Mouse (Mus musculus) midbrain, embryonic 12.5 days (tissue): ENCODE data around the gene Tsen54. TPM values are rescaled to one million over a fixed set of nuclear protein-coding genes. Genes with fewer than 3 reads are reported as not detected.

Experiments
- ATAC-seq: fragments of 200-750 bp; cut with Nextera tagmentation; 2 replicates; pipeline ENCODE4 v1.8.0; 2017; ENCODE audit warnings: low read depth, moderate TSS enrichment, moderate library complexity; ENCODE audit not compliant: low FRiP score
- H3K27ac ChIP-seq: fragments of 300-500 bp; sonication (generic); replicated peaks from 2 replicates; pipeline ENCODE4 v1.5.1; 2016; ENCODE audit warnings: mild to moderate bottlenecking
- H3K27me3 ChIP-seq: fragments of 300-500 bp; sonication (generic); 2 replicates; pipeline ENCODE4 v1.6.1; 2016; ENCODE audit warnings: mild to moderate bottlenecking
- H3K36me3 ChIP-seq: fragments of 300-500 bp; sonication (generic); 2 replicates; pipeline ENCODE4 v1.6.1; 2016
- H3K4me1 ChIP-seq: fragments of 300-500 bp; sonication (generic); 2 replicates; pipeline ENCODE4 v1.6.1; 2016
- H3K4me2 ChIP-seq: fragments of 300-500 bp; sonication (generic); replicated peaks from 2 replicates; pipeline ENCODE4 v1.6.1; 2016; ENCODE audit warnings: mild to moderate bottlenecking, moderate library complexity
- H3K4me3 ChIP-seq: fragments of 300-500 bp; sonication (generic); 2 replicates; pipeline ENCODE4 v1.5.1; 2016; ENCODE audit warnings: mild to moderate bottlenecking
- H3K9ac ChIP-seq: fragments of 300-500 bp; sonication (generic); replicated peaks from 2 replicates; pipeline ENCODE4 v1.6.1; 2016; ENCODE audit warnings: mild to moderate bottlenecking, moderate library complexity
- H3K9me3 ChIP-seq: fragments of 300-500 bp; sonication (generic); 2 replicates; pipeline ENCODE4 v1.6.1; 2016; ENCODE audit warnings: mild to moderate bottlenecking
- WGBS: fragments of 180-500 bp; shearing (Covaris S2); methylation state at CpG from one replicate; pipeline ENCODE4 v1.1.7; 2016; 5-methylcytosine and 5-hydroxymethylcytosine counted together
- polyA plus RNA-seq: library from polyadenylated mRNA; unstranded; fragments of >200 nt; fragmentation: Nextera tagmentation; extraction: Ambion mirVana; gene quantifications from 2 replicates; pipeline ENCODE4 v1.2.1, GENCODE M21; 2016

Gene Tsen54
- polyA plus RNA-seq, 1 experiment from 2014 or later, result 30.9 TPM

GRCm38 (mm10) chr11:115833021-115833513, 18.5 kb downstream of the Tsen54 start:
- WGBS, result 22% methylated on average over 8 of the region's 8 CpGs
- Histone ChIP-seq H3K9me3 (no peaks in the 10 kb centered on the region), H3K4me2 (no peak overlapping the region), H3K27ac (no peak overlapping the region), H3K27me3 (peaks cover 71% of the 10 kb centered on the region), H3K4me1 (peaks cover 17% of the 10 kb centered on the region; the same call in 1 of the 2 replicates), H3K4me3 (no peak overlapping the region), H3K36me3 (no peaks in the 10 kb centered on the region), H3K9ac (no peak overlapping the region)
- no peak for ATAC-seq

DNA sequence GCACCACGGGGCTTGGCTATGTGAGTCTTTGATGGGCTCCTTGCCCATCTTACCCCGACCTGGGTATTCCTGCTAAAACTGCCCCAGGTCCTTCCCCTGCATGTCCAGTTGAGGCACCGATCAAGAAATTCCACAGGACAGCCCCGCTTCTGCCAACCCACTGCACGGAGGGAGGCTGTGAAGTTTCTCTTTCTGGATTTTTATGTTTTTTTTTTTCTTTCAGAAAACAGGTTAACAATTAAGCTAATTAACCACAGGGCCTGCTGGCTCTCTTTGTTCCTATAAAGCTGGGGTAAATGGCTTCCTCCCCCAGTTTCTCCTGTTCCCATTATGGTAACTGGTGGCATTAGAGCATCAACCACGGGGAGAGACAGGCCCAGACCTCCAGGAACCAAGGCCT, 19.5 kb downstream of the Tsen54 start:
- peaks cover 17% of the 10 kb centered on the region; the same call in 1 of the 2 replicates for H3K4me1 ChIP-seq
- peaks cover 61% of the 10 kb centered on the region for H3K27me3 ChIP-seq
- H3K27ac ChIP-seq, result no peak overlapping the region
- WGBS, result 76% methylated on average over 6 of the region's 6 CpGs
- no peak overlapping the region for H3K4me2 ChIP-seq
- H3K36me3 ChIP-seq, result no peaks in the 10 kb centered on the region
- no peak overlapping the region for H3K4me3 ChIP-seq
- H3K9me3 ChIP-seq, result no peaks in the 10 kb centered on the region
- H3K9ac ChIP-seq, result no peak overlapping the region
- ATAC-seq, result no peak

GRCm38 (mm10) chr11:115836656-115837395, 22.3 kb downstream of the Tsen54 start:
- no peaks in the 10 kb centered on the region for H3K9me3 ChIP-seq
- ATAC-seq, result no peak
- H3K4me1 ChIP-seq, result peaks cover 16% of the 10 kb centered on the region; the same call in 1 of the 2 replicates
- H3K27me3 ChIP-seq, result peaks cover 33% of the 10 kb centered on the region
- no peaks in the 10 kb centered on the region for H3K36me3 ChIP-seq
- no peak overlapping the region for H3K4me2 ChIP-seq
- 36% methylated on average over 11 of the region's 11 CpGs for WGBS
- no peak overlapping the region for H3K4me3 ChIP-seq
- H3K9ac ChIP-seq, result no peak overlapping the region
- no peak overlapping the region for H3K27ac ChIP-seq

GRCm38 (mm10) chr11:115837606-115838345, 23.3 kb downstream of the Tsen54 start:
- no peak overlapping the region for H3K9ac ChIP-seq
- no peaks in the 10 kb centered on the region for H3K36me3 ChIP-seq
- no peak overlapping the region for H3K4me3 ChIP-seq
- 92% methylated on average over 22 of the region's 22 CpGs for WGBS
- ATAC-seq, result no peak
- H3K27ac ChIP-seq, result no peak overlapping the region
- no peaks in the 10 kb centered on the region for H3K9me3 ChIP-seq
- peaks cover 24% of the 10 kb centered on the region for H3K27me3 ChIP-seq
- H3K4me2 ChIP-seq, result no peak overlapping the region
- peaks cover 12% of the 10 kb centered on the region; the same call in 1 of the 2 replicates for H3K4me1 ChIP-seq

DNA sequence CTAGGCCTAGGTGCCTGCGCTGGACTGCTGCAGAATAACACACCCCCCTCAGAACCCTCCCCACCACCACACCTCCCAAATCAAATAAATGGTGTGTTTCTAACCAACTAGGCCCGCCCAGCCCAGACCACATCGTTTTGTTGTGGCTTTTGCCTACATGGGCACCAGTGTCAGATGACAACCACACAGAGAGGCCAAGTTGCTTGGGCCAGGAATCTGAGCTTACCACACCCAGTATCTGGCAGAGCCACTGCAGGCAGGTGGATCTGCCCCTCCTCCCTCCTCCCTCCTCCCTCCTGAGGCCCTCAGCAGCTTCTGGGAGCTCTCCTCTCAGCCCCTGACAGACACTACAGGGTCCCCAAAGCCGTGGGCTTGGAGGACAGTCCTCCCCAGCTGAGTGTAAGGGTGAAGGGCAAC, 24.4 kb downstream of the Tsen54 start:
- H3K27me3 ChIP-seq, result peaks cover 22% of the 10 kb centered on the region; the same call in 1 of the 2 replicates
- no peak overlapping the region for H3K4me3 ChIP-seq
- ATAC-seq, result no peak
- H3K36me3 ChIP-seq, result no peaks in the 10 kb centered on the region
- H3K4me1 ChIP-seq, result peaks cover 8% of the 10 kb centered on the region; the same call in 1 of the 2 replicates
- H3K27ac ChIP-seq, result no peak overlapping the region
- H3K9me3 ChIP-seq, result no peaks in the 10 kb centered on the region
- no peak overlapping the region for H3K4me2 ChIP-seq
- WGBS, result 42% methylated on average over 4 of the region's 4 CpGs
- no peak overlapping the region for H3K9ac ChIP-seq

DNA sequence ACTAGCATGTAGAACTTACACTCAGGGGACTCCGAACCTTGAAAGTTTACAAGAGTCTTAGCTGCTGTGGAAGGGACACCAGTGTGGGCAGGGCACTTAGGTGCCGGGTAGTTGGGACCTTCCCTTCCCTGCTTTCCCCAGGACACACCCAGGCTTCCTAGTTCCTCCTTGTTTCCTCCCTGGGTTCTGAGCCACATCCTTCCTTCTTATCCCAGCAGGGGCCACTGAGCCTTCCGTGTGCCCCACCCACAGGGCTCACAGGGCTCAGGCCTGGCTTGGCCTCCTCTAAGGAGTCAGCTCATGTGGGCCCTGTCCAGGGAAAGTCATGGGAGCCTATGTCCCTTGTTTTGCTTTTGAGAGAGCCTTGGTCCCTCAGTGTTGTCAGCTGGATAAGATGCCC, 25.2 kb downstream of the Tsen54 start:
- H3K27ac ChIP-seq, result no peak overlapping the region
- peaks cover 17% of the 10 kb centered on the region; the same call in 1 of the 2 replicates for H3K27me3 ChIP-seq
- no peaks in the 10 kb centered on the region for H3K36me3 ChIP-seq
- no peaks in the 10 kb centered on the region for H3K9me3 ChIP-seq
- 56% methylated on average over 3 of the region's 3 CpGs for WGBS
- H3K4me2 ChIP-seq, result no peak overlapping the region
- no peak for ATAC-seq
- H3K4me3 ChIP-seq, result no peak overlapping the region
- H3K4me1 ChIP-seq, result peaks cover 8% of the 10 kb centered on the region; the same call in 1 of the 2 replicates
- H3K9ac ChIP-seq, result no peak overlapping the region

GRCm38 (mm10) chr11:115841044-115841443, 26.5 kb downstream of the Tsen54 start:
- Histone ChIP-seq H3K4me3 (no peak overlapping the region), H3K27me3 (peaks cover 7% of the 10 kb centered on the region; the same call in 1 of the 2 replicates), H3K9me3 (no peaks in the 10 kb centered on the region), H3K4me1 (peaks cover 8% of the 10 kb centered on the region; the same call in 1 of the 2 replicates), H3K9ac (no peak overlapping the region), H3K36me3 (no peaks in the 10 kb centered on the region), H3K27ac (no peak overlapping the region), H3K4me2 (no peak overlapping the region)
- WGBS, result 85% methylated on average over 6 of the region's 6 CpGs
- no peak for ATAC-seq

DNA sequence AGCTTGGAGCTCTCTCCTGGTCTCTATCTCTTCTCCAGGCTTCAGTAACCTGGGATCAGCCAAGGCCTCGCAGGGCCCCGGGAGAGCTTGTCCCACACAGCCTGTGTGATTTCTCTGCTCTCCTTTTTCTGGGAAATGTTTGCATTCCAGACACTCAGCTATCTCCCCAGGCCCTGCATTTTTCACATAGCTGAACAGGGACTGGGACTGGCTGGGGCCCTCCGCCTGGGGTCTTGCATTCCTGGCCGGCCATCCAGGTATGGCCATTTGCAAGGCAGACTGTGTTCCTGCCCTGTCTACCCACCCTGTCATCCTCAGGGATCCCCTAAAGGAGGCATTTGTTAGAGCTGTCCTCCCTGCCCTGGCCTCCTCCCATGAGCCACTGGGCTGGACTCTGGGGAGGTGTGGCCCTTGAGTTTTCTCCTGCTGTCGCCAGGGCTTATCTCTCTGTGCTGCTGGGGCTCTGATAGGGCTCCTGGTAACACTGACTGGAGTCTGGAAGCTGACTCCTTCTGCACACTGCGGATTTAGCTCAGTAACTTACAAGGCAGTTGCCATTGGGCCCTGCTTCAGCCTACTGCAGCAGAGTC, 27.5 kb downstream of the Tsen54 start:
- Histone ChIP-seq H3K9ac (no peak overlapping the region), H3K9me3 (no peaks in the 10 kb centered on the region), H3K4me3 (no peak overlapping the region), H3K36me3 (no peaks in the 10 kb centered on the region), H3K4me1 (0 out of 2 replicates have a peak, but pooled peaks cover 3% of the 10 kb centered on the region), H3K27me3 (0 out of 2 replicates have a peak, but pooled peaks cover 4% of the 10 kb centered on the region), H3K27ac (no peak overlapping the region), H3K4me2 (no peak overlapping the region)
- 24% methylated on average over 6 of the region's 6 CpGs for WGBS
- no peak for ATAC-seq

- 0 out of 2 replicates have a peak, but pooled peaks cover 3% of the 10 kb centered on the region for H3K4me1 ChIP-seq
- H3K9ac ChIP-seq, result no peak overlapping the region
- no peak overlapping the region for H3K4me2 ChIP-seq
- H3K27ac ChIP-seq, result no peak overlapping the region
- no peaks in the 10 kb centered on the region for H3K36me3 ChIP-seq
- no peak overlapping the region for H3K4me3 ChIP-seq
- 83% methylated on average over 12 of the region's 14 CpGs for WGBS
- no peak for ATAC-seq
- H3K27me3 ChIP-seq, result no peaks in the 10 kb centered on the region
- H3K9me3 ChIP-seq, result no peaks in the 10 kb centered on the region
Observed at GRCm38 (mm10) chr11:115843141-115843890, 28.8 kb downstream of the Tsen54 start.

GRCm38 (mm10) chr11:115843891-115844239, 29.3 kb downstream of the Tsen54 start:
- 94% methylated on average over 5 of the region's 5 CpGs for WGBS
- Histone ChIP-seq H3K4me1 (0 out of 2 replicates have a peak, but pooled peaks cover 3% of the 10 kb centered on the region), H3K9ac (no peak overlapping the region), H3K27ac (no peak overlapping the region), H3K9me3 (no peaks in the 10 kb centered on the region), H3K4me3 (no peak overlapping the region), H3K27me3 (no peaks in the 10 kb centered on the region), H3K4me2 (no peak overlapping the region), H3K36me3 (no peaks in the 10 kb centered on the region)
- no peak for ATAC-seq

GRCm38 (mm10) chr11:115844240-115844639, 29.7 kb downstream of the Tsen54 start:
- H3K27ac ChIP-seq, result no peak overlapping the region
- no peak overlapping the region for H3K4me3 ChIP-seq
- no peaks in the 10 kb centered on the region for H3K27me3 ChIP-seq
- H3K36me3 ChIP-seq, result no peaks in the 10 kb centered on the region
- H3K9me3 ChIP-seq, result no peaks in the 10 kb centered on the region
- H3K9ac ChIP-seq, result no peak overlapping the region
- ATAC-seq, result no peak
- WGBS, result 69% methylated on average over 8 of the region's 8 CpGs
- no peak overlapping the region for H3K4me2 ChIP-seq
- H3K4me1 ChIP-seq, result 0 out of 2 replicates have a peak, but pooled peaks cover 3% of the 10 kb centered on the region
